Mouse (Mus musculus) stomach, postnatal 0 days (tissue): Measurements from ENCODE around the gene Meltf. TPM values are rescaled to one million over a fixed set of nuclear protein-coding genes. Genes with fewer than 3 reads are reported as not detected.
"Not testable (repeated sequence)": the region's sequence is repeated elsewhere in the genome, so short reads cannot be mapped to it uniquely, and the experiment has no call there.

Source experiments
- ATAC-seq: fragments of 200-750 bp; cut with Nextera tagmentation; 2 replicates; pipeline ENCODE4 v1.8.0; 2017; ENCODE audit not compliant: low FRiP score, low TSS enrichment
- DNase-seq: peaks from one replicate; pipeline ENCODE4 v3.0.0-alpha.2; 2016; ENCODE audit warnings: low spot score
- H3K27ac ChIP-seq: fragments of 300-500 bp; sonication (generic); replicated peaks from 2 replicates; pipeline ENCODE4 v1.5.1; 2014; ENCODE audit warnings: mild to moderate bottlenecking, control low read depth
- H3K27me3 ChIP-seq: fragments of 300-500 bp; sonication (generic); 2 replicates; pipeline ENCODE4 v1.6.1; 2014; ENCODE audit warnings: low read length; ENCODE audit not compliant: control insufficient read depth, insufficient read depth
- H3K36me3 ChIP-seq: fragments of 300-500 bp; sonication (generic); 2 replicates; pipeline ENCODE4 v1.6.1; 2014; ENCODE audit warnings: low read length, mixed read lengths; ENCODE audit not compliant: control insufficient read depth, insufficient read depth
- H3K4me1 ChIP-seq: fragments of 300-500 bp; sonication (generic); replicated peaks from 2 replicates; pipeline ENCODE4 v1.6.1; 2014; ENCODE audit warnings: antibody characterized with exemption; ENCODE audit not compliant: control insufficient read depth, insufficient read depth
- H3K4me2 ChIP-seq: fragments of 300-500 bp; sonication (generic); replicated peaks from 2 replicates; pipeline ENCODE4 v1.6.1; 2014; ENCODE audit warnings: low read depth, mild to moderate bottlenecking, control low read depth, moderate library complexity
- H3K4me3 ChIP-seq: fragments of 300-500 bp; sonication (generic); 2 replicates; pipeline ENCODE4 v1.5.1; 2014; ENCODE audit warnings: low read depth, low read length, control low read depth
- H3K9ac ChIP-seq: fragments of 300-500 bp; sonication (generic); 2 replicates; pipeline ENCODE4 v1.6.1; 2014; ENCODE audit warnings: mild to moderate bottlenecking, low read length, control low read depth, mixed read lengths
- H3K9me3 ChIP-seq: fragments of 300-500 bp; sonication (generic); 2 replicates; pipeline ENCODE4 v1.6.1; 2016; ENCODE audit warnings: low read length; ENCODE audit not compliant: control insufficient read depth
- CTCF ChIP-seq: IDR thresholded peaks from 2 replicates; pipeline ENCODE4 v1.5.1; 2016; ENCODE audit warnings: antibody characterized with exemption, low read depth, mild to moderate bottlenecking, moderate library complexity
- EP300 ChIP-seq: optimal IDR thresholded peaks from 2 replicates; pipeline ENCODE3; 2016; ENCODE audit warnings: antibody characterized with exemption
- whole genome bisulfite sequencing: fragments of 180-500 bp; shearing (Covaris S2); extraction: QIAGEN DNeasy Blood & Tissue Kit; methylation state at CpG from one replicate; pipeline ENCODE4 v1.1.7; 2014; 5-methylcytosine and 5-hydroxymethylcytosine counted together
- polyA plus RNA-seq: library from polyadenylated mRNA; unstranded; fragments of >200 nt; fragmentation: Nextera tagmentation; extraction: Ambion mirVana; gene quantifications from 2 replicates; pipeline ENCODE4 v1.2.1, GENCODE M21; 2015

Gene Meltf
- polyA plus RNA-seq, 1 experiment from 2014 or later: not detected

- no peak overlapping the region for H3K4me2 ChIP-seq
- H3K27ac ChIP-seq: no peak overlapping the region
- 68% methylated on average over 2 of the region's 2 CpGs for WGBS
- H3K9me3 ChIP-seq: no peaks in the 10 kb centered on the region
- no peak overlapping the region for H3K9ac ChIP-seq
- no peak overlapping the region for H3K4me3 ChIP-seq
- H3K27me3 ChIP-seq: no peaks in the 10 kb centered on the region
- no peaks in the 10 kb centered on the region for H3K36me3 ChIP-seq
- TF ChIP-seq CTCF: no peak
- TF ChIP-seq EP300: no peak
- ATAC-seq (no peak), DNase-seq (no peak)
- no peaks in the 10 kb centered on the region for H3K4me1 ChIP-seq
Measured at GRCm38 (mm10) chr16:31940586-31940985, 62.0 kb downstream of the Meltf start.

- 5% methylated on average over 10 of the region's 10 CpGs for WGBS
- peak; percentile 51; the same call in 1 of the 2 replicates for ATAC-seq
- H3K27ac ChIP-seq: no peak overlapping the region
- peak; percentile 85 for DNase-seq
- H3K36me3 ChIP-seq: no peaks in the 10 kb centered on the region
- TF ChIP-seq EP300 (no peak), CTCF (peak; percentile 84)
- H3K4me3 ChIP-seq: no peak overlapping the region
- H3K4me2 ChIP-seq: no peak overlapping the region
- H3K9ac ChIP-seq: 0 out of 2 replicates have a peak overlapping the region, but pooled peaks have one; percentile 50
- H3K4me1 ChIP-seq: no peaks in the 10 kb centered on the region; the same call in 1 of the 2 replicates
- H3K9me3 ChIP-seq: no peaks in the 10 kb centered on the region
- H3K27me3 ChIP-seq: no peaks in the 10 kb centered on the region
Measured at GRCm38 (mm10) chr16:31943980-31944379, 65.4 kb downstream of the Meltf start.

GRCm38 (mm10) chr16:31944698-31945255 lies 66.2 kb downstream of the Meltf start:
- H3K9ac ChIP-seq: no peak overlapping the region
- H3K36me3 ChIP-seq: no peaks in the 10 kb centered on the region
- H3K4me1 ChIP-seq: no peaks in the 10 kb centered on the region; the same call in 1 of the 2 replicates
- no peak overlapping the region for H3K4me3 ChIP-seq
- no peak overlapping the region for H3K27ac ChIP-seq
- H3K9me3 ChIP-seq: no peaks in the 10 kb centered on the region
- TF ChIP-seq CTCF: no peak
- TF ChIP-seq EP300: no peak
- DNase-seq: no peak
- no peak for ATAC-seq
- no peak overlapping the region for H3K4me2 ChIP-seq
- H3K27me3 ChIP-seq: no peaks in the 10 kb centered on the region
- 86% methylated on average over 12 of the region's 12 CpGs for WGBS

GRCm38 (mm10) chr16:31945372-31945771 lies 66.8 kb downstream of the Meltf start:
- Histone ChIP-seq H3K9ac (no peak overlapping the region), H3K4me2 (no peak overlapping the region), H3K27me3 (no peaks in the 10 kb centered on the region), H3K27ac (no peak overlapping the region), H3K36me3 (no peaks in the 10 kb centered on the region), H3K4me3 (no peak overlapping the region), H3K9me3 (no peaks in the 10 kb centered on the region), H3K4me1 (no peaks in the 10 kb centered on the region; the same call in 1 of the 2 replicates)
- TF ChIP-seq EP300 (no peak), CTCF (no peak)
- DNase-seq (no peak), ATAC-seq (no peak)
- WGBS: 83% methylated on average over 6 of the region's 6 CpGs

GRCm38 (mm10) chr16:31945986-31946385 lies 67.4 kb downstream of the Meltf start:
- H3K27me3 ChIP-seq, H3K27ac ChIP-seq, H3K9me3 ChIP-seq, ATAC-seq, H3K36me3 ChIP-seq, H3K4me3 ChIP-seq, H3K4me1 ChIP-seq, H3K4me2 ChIP-seq, H3K9ac ChIP-seq, DNase-seq: not testable (repeated sequence)
- WGBS: 83% methylated on average over 6 of the region's 6 CpGs

GRCm38 (mm10) chr16:31947333-31947732 lies 68.7 kb downstream of the Meltf start:
- Histone ChIP-seq H3K4me1 (no peaks in the 10 kb centered on the region; the same call in 1 of the 2 replicates), H3K4me2 (peak overlapping the region; percentile 62), H3K9me3 (no peaks in the 10 kb centered on the region), H3K27me3 (no peaks in the 10 kb centered on the region), H3K36me3 (no peaks in the 10 kb centered on the region; the same call in 1 of the 2 replicates), H3K27ac (peak overlapping the region; percentile 95), H3K4me3 (peak overlapping the region; percentile 92), H3K9ac (peak overlapping the region; percentile 95)
- no peak for ATAC-seq
- no peak for DNase-seq
- TF ChIP-seq CTCF: no peak
- no peak for TF ChIP-seq EP300
- 17% methylated on average over 8 of the region's 8 CpGs for WGBS
